Mouse (Mus musculus): ENCODE measurements around the gene Gstp3. TPM values are rescaled to one million over a fixed set of nuclear protein-coding genes. Genes with fewer than 3 reads are reported as not detected.

Gene Gstp3
- total and polyA plus RNA-seq, 2 experiments from 2014 or later = not detected

DNA sequence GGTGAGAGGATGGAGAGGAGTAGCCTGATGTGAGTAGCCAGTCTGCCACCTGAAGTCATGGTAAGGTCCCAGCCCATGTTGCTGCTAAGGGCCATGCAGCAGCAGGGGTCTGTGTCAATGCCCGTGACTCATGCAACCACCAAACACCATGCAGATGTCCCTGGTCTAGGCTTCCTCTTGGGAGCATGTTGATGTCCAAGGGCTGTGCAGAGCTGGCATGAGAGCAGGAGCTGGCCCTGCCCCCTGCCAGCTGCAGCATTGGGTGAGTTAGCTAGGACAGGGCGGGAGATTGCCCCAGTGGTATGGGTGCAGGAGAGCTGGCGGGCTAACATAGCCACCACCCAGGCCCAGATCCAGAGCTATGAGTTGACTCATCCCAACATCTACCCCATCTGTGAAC, 31.1 kb upstream of the Gstp3 start:
- TF ChIP-seq CTCF (IDR thresholded peaks at IDR 0.05; ENCODE audit: low read depth) (no peak), EP300 (IDR thresholded peaks at IDR 0.05; ENCODE audit: low read depth) (no peak)
- Histone ChIP-seq H3K4me1 (ENCODE audit: control insufficient read depth, insufficient read depth) (no peaks in the 10 kb centered on the region), H3K27me3 (ENCODE audit: control insufficient read depth, insufficient read depth, low read length) (no peaks in the 10 kb centered on the region), H3K9ac (replicated peaks; ENCODE audit: low read depth, low read length) (no peak overlapping the region), H3K36me3 (replicated peaks; ENCODE audit: control insufficient read depth, insufficient read depth, low read length) (no peaks in the 10 kb centered on the region), H3K4me3 (ENCODE audit: low read depth, low read length) (no peak overlapping the region), H3K9me3 (replicated peaks; ENCODE audit: control insufficient read depth, low read length) (no peaks in the 10 kb centered on the region), H3K27ac (ENCODE audit: low read depth) (no peak overlapping the region), H3K4me2 (ENCODE audit: low read depth, low read length) (no peak overlapping the region)
- DNase-seq (ENCODE audit: low spot score) (no peak), ATAC-seq (ENCODE audit: insufficient read depth, low read depth) (no peak)
- 78% methylated on average over 3 of the region's 3 CpGs for WGBS

DNA sequence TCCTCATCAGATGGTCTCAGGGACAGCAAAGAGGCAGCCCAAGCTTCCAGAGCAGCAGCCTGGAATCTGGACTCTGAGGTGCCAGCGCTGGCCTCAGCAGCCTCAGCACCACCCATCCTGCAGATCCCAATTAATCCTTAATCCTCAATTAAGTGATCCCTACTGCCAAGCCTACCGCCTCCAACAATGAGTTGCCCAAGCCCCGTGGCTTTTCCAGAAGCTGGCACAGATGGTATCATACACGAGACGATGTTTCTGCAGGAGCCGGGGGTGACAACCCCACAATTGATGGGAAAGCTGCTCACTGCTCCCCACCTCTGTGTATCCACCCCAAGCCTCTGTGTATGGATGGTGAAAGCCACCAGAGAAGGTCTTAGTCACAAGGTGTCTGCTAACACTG, 29.8 kb upstream of the Gstp3 start:
- no peak for ATAC-seq (ENCODE audit: insufficient read depth, low read depth)
- H3K4me3 ChIP-seq (ENCODE audit: low read depth, low read length) = no peak overlapping the region
- H3K4me2 ChIP-seq (ENCODE audit: low read depth, low read length) = no peak overlapping the region
- no peaks in the 10 kb centered on the region for H3K4me1 ChIP-seq (ENCODE audit: control insufficient read depth, insufficient read depth)
- H3K27ac ChIP-seq (ENCODE audit: low read depth) = no peak overlapping the region
- 76% methylated on average over 6 of the region's 6 CpGs for WGBS
- H3K9ac ChIP-seq (replicated peaks; ENCODE audit: low read depth, low read length) = no peak overlapping the region
- H3K27me3 ChIP-seq (ENCODE audit: control insufficient read depth, insufficient read depth, low read length) = no peaks in the 10 kb centered on the region
- TF ChIP-seq EP300 (IDR thresholded peaks at IDR 0.05; ENCODE audit: low read depth) = no peak
- no peak for TF ChIP-seq CTCF (IDR thresholded peaks at IDR 0.05; ENCODE audit: low read depth)
- H3K9me3 ChIP-seq (replicated peaks; ENCODE audit: control insufficient read depth, low read length) = no peaks in the 10 kb centered on the region
- no peak for DNase-seq (ENCODE audit: low spot score)
- H3K36me3 ChIP-seq (replicated peaks; ENCODE audit: control insufficient read depth, insufficient read depth, low read length) = no peaks in the 10 kb centered on the region

- Histone ChIP-seq H3K4me2 (ENCODE audit: low read depth, low read length) (no peak overlapping the region), H3K4me1 (ENCODE audit: control insufficient read depth, insufficient read depth) (no peaks in the 10 kb centered on the region), H3K36me3 (replicated peaks; ENCODE audit: control insufficient read depth, insufficient read depth, low read length) (no peaks in the 10 kb centered on the region), H3K27ac (ENCODE audit: low read depth) (no peak overlapping the region), H3K4me3 (ENCODE audit: low read depth, low read length) (no peak overlapping the region), H3K9ac (replicated peaks; ENCODE audit: low read depth, low read length) (no peak overlapping the region), H3K9me3 (replicated peaks; ENCODE audit: control insufficient read depth, low read length) (no peaks in the 10 kb centered on the region), H3K27me3 (ENCODE audit: control insufficient read depth, insufficient read depth, low read length) (no peaks in the 10 kb centered on the region)
- 49% methylated on average over 5 of the region's 5 CpGs for WGBS
- DNase-seq (ENCODE audit: low spot score) (no peak), ATAC-seq (ENCODE audit: insufficient read depth, low read depth) (no peak)
- TF ChIP-seq CTCF (IDR thresholded peaks at IDR 0.05; ENCODE audit: low read depth) = no peak
- TF ChIP-seq EP300 (IDR thresholded peaks at IDR 0.05; ENCODE audit: low read depth) = no peak
Measured at GRCm38 (mm10) chr19:4088146-4088545, 28.8 kb upstream of the Gstp3 start.

GRCm38 (mm10) chr19:4087090-4087489, 27.7 kb upstream of the Gstp3 start:
- H3K4me1 ChIP-seq (ENCODE audit: control insufficient read depth, insufficient read depth) = no peaks in the 10 kb centered on the region
- DNase-seq (ENCODE audit: low spot score) = peak; percentile 64
- WGBS = 29% methylated on average over 5 of the region's 5 CpGs
- no peak overlapping the region for H3K4me2 ChIP-seq (ENCODE audit: low read depth, low read length)
- H3K27me3 ChIP-seq (ENCODE audit: control insufficient read depth, insufficient read depth, low read length) = no peaks in the 10 kb centered on the region
- peak; percentile 85 for ATAC-seq (ENCODE audit: insufficient read depth, low read depth)
- no peak overlapping the region for H3K27ac ChIP-seq (ENCODE audit: low read depth)
- H3K4me3 ChIP-seq (ENCODE audit: low read depth, low read length) = no peak overlapping the region
- H3K36me3 ChIP-seq (replicated peaks; ENCODE audit: control insufficient read depth, insufficient read depth, low read length) = no peaks in the 10 kb centered on the region
- TF ChIP-seq EP300 (IDR thresholded peaks at IDR 0.05; ENCODE audit: low read depth) (no peak), CTCF (IDR thresholded peaks at IDR 0.05; ENCODE audit: low read depth) (no peak)
- H3K9me3 ChIP-seq (replicated peaks; ENCODE audit: control insufficient read depth, low read length) = no peaks in the 10 kb centered on the region
- H3K9ac ChIP-seq (replicated peaks; ENCODE audit: low read depth, low read length) = no peak overlapping the region

DNA sequence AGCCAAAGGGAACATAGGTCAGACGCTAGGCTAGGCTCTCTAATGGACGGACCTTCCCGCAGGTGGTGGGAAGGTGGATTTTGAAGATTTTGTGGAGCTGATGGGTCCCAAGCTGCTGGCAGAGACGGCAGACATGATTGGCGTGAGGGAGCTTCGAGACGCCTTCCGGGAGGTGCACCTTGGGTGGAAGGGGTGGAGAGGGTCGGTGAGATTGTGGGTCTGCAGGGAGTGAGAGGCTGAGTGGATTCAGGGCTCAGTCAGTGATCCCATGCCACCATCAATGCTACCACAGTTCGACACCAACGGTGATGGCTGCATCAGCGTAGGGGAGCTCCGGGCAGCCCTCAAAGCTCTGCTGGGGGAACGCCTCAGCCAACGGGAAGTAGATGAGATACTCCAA, 26.8 kb upstream of the Gstp3 start:
- DNase-seq (ENCODE audit: low spot score) = no peak
- no peaks in the 10 kb centered on the region for H3K36me3 ChIP-seq (replicated peaks; ENCODE audit: control insufficient read depth, insufficient read depth, low read length)
- no peak overlapping the region for H3K4me3 ChIP-seq (ENCODE audit: low read depth, low read length)
- WGBS = 88% methylated on average over 15 of the region's 15 CpGs
- H3K9me3 ChIP-seq (replicated peaks; ENCODE audit: control insufficient read depth, low read length) = no peaks in the 10 kb centered on the region
- H3K4me1 ChIP-seq (ENCODE audit: control insufficient read depth, insufficient read depth) = no peaks in the 10 kb centered on the region
- H3K4me2 ChIP-seq (ENCODE audit: low read depth, low read length) = no peak overlapping the region
- no peak for ATAC-seq (ENCODE audit: insufficient read depth, low read depth)
- no peak overlapping the region for H3K9ac ChIP-seq (replicated peaks; ENCODE audit: low read depth, low read length)
- no peak overlapping the region for H3K27ac ChIP-seq (ENCODE audit: low read depth)
- TF ChIP-seq EP300 (IDR thresholded peaks at IDR 0.05; ENCODE audit: low read depth) (no peak), CTCF (IDR thresholded peaks at IDR 0.05; ENCODE audit: low read depth) (no peak)
- H3K27me3 ChIP-seq (ENCODE audit: control insufficient read depth, insufficient read depth, low read length) = no peaks in the 10 kb centered on the region

DNA sequence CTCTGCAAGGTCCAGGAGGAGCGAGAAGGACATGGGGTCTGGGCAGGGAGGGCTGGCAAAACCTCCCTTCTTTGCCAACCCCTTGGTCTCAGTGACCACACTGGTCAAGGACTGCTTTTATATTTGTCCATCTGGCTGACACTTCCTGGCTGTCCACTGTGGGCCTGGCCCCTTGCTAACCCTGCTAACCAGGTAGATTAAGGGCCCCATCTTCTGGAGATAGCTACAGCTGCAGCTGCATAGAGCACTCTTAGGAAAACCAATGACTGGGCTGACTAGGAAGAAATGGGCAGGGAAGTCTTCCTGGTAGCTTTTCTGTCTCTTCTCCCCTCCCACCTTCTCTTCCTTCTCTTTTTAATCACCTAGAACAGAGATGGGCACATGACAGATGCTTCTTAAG, 25.6 kb upstream of the Gstp3 start:
- Histone ChIP-seq H3K9ac (replicated peaks; ENCODE audit: low read depth, low read length) (no peak overlapping the region), H3K27ac (ENCODE audit: low read depth) (no peak overlapping the region), H3K27me3 (ENCODE audit: control insufficient read depth, insufficient read depth, low read length) (no peaks in the 10 kb centered on the region), H3K4me2 (ENCODE audit: low read depth, low read length) (no peak overlapping the region), H3K4me3 (ENCODE audit: low read depth, low read length) (no peak overlapping the region), H3K36me3 (replicated peaks; ENCODE audit: control insufficient read depth, insufficient read depth, low read length) (no peaks in the 10 kb centered on the region), H3K9me3 (replicated peaks; ENCODE audit: control insufficient read depth, low read length) (no peaks in the 10 kb centered on the region), H3K4me1 (ENCODE audit: control insufficient read depth, insufficient read depth) (no peaks in the 10 kb centered on the region)
- no peak for ATAC-seq (ENCODE audit: insufficient read depth, low read depth)
- TF ChIP-seq EP300 (IDR thresholded peaks at IDR 0.05; ENCODE audit: low read depth) (no peak), CTCF (IDR thresholded peaks at IDR 0.05; ENCODE audit: low read depth) (peak; percentile 44)
- WGBS = 100% methylated on average over 1 of the region's 1 CpGs
- no peak for DNase-seq (ENCODE audit: low spot score)
